Mouse (Mus musculus): ENCODE measurements around the gene Slc25a44.
"Not testable (repeated sequence)": the region's sequence is repeated elsewhere in the genome, so short reads cannot be mapped to it uniquely, and the experiment has no call there.

The Slc25a44 gene

GRCm38 (mm10) chr3:88368511-88368910, 56.4 kb downstream of the Slc25a44 start:
- not testable (repeated sequence) for DNase-seq (ENCODE audit: inconsistent ontology term)

- not testable (repeated sequence) for DNase-seq (ENCODE audit: inconsistent ontology term)
These were observed 57.4 kb downstream of the Slc25a44 start for GRCm38 (mm10) chr3:88367517-88367916.

GRCm38 (mm10) chr3:88366830-88367428, 58.0 kb downstream of the Slc25a44 start:
- not testable (repeated sequence) for DNase-seq (ENCODE audit: inconsistent ontology term)

GRCm38 (mm10) chr3:88365705-88366361, 59.1 kb downstream of the Slc25a44 start:
- DNase-seq (ENCODE audit: inconsistent ontology term), result no peak

- DNase-seq (ENCODE audit: inconsistent ontology term), result peak; percentile 89
These were observed 60.6 kb downstream of the Slc25a44 start, which contains the start of gene Paqr6 for GRCm38 (mm10) chr3:88364337-88364736. Gene Paqr6 (plus strand): TSS chr3:88364584.

GRCm38 (mm10) chr3:88363700-88364099, 61.2 kb downstream of the Slc25a44 start:
- peak; percentile 68 for DNase-seq (ENCODE audit: inconsistent ontology term)

- DNase-seq (ENCODE audit: inconsistent ontology term), result no peak
These were observed 63.2 kb downstream of the Slc25a44 start for GRCm38 (mm10) chr3:88361612-88362313.

GRCm38 (mm10) chr3:88361096-88361495, 63.8 kb downstream of the Slc25a44 start:
- DNase-seq (ENCODE audit: inconsistent ontology term), result no peak
